ENCODE assay signal across 8 mouse cellular contexts in genomic region chr6:93717826-93718375, GRCm38 (mm10).
DNase-seq lines count a peak whose midpoint lies in the region; ATAC-seq and TF ChIP-seq lines count a peak whose summit lies in the region.

No protein-coding gene starts in this region.

- H3K27me3 ChIP-seq in kidney, embryonic 16.5 days (ENCODE audit: insufficient read depth, low read length) = no peaks in the 10 kb centered on the region
- peaks cover 9% of the 10 kb centered on the region for H3K27me3 ChIP-seq in embryonic facial prominence, embryonic 14.5 days (replicated peaks; ENCODE audit: control insufficient read depth, insufficient read depth, low read length)
- no peaks in the 10 kb centered on the region for H3K27me3 ChIP-seq in hindbrain, embryonic 13.5 days
- H3K27me3 ChIP-seq in midbrain, postnatal 0 days (ENCODE audit: insufficient read depth, low read length) = no peaks in the 10 kb centered on the region

- H3K36me3 ChIP-seq in kidney, embryonic 16.5 days (ENCODE audit: insufficient read depth, low read length) = no peaks in the 10 kb centered on the region
- no peaks in the 10 kb centered on the region for H3K36me3 ChIP-seq in embryonic facial prominence, embryonic 14.5 days (ENCODE audit: control insufficient read depth, insufficient read depth, low read length)
- H3K36me3 ChIP-seq in hindbrain, embryonic 13.5 days = no peaks in the 10 kb centered on the region
- H3K36me3 ChIP-seq in midbrain, postnatal 0 days (ENCODE audit: insufficient read depth, low read length) = no peaks in the 10 kb centered on the region

- no peak for TF ChIP-seq CTCF in midbrain, postnatal 0 days (IDR thresholded peaks at IDR 0.05)

- H3K9me3 ChIP-seq in kidney, embryonic 16.5 days (ENCODE audit: low read length) = no peaks in the 10 kb centered on the region
- H3K9me3 ChIP-seq in embryonic facial prominence, embryonic 14.5 days (ENCODE audit: control insufficient read depth, low read length) = no peaks in the 10 kb centered on the region
- H3K9me3 ChIP-seq in hindbrain, embryonic 13.5 days = no peaks in the 10 kb centered on the region
- no peaks in the 10 kb centered on the region for H3K9me3 ChIP-seq in midbrain, postnatal 0 days (ENCODE audit: low read length)

- no peak overlapping the region for H3K27ac ChIP-seq in kidney, embryonic 16.5 days (ENCODE audit: low read length)
- no peak overlapping the region for H3K27ac ChIP-seq in embryonic facial prominence, embryonic 14.5 days (replicated peaks; ENCODE audit: low read depth, low read length)
- no peak overlapping the region; the same call in 1 of the 2 replicates for H3K27ac ChIP-seq in hindbrain, embryonic 13.5 days
- peak overlapping the region; percentile 51; the same call in 1 of the 2 replicates for H3K27ac ChIP-seq in midbrain, postnatal 0 days (ENCODE audit: low read depth, low read length)

- H3K4me3 ChIP-seq in kidney, embryonic 16.5 days (ENCODE audit: low read length) = no peak overlapping the region
- H3K4me3 ChIP-seq in embryonic facial prominence, embryonic 14.5 days (ENCODE audit: low read depth, low read length) = no peak overlapping the region
- no peak overlapping the region for H3K4me3 ChIP-seq in hindbrain, embryonic 13.5 days
- peak overlapping the region; percentile 40 for H3K4me3 ChIP-seq in midbrain, postnatal 0 days (ENCODE audit: low read depth, low read length)

- peaks cover 32% of the 10 kb centered on the region for H3K4me1 ChIP-seq in kidney, embryonic 16.5 days (ENCODE audit: insufficient read depth, low read length)
- peaks cover 21% of the 10 kb centered on the region for H3K4me1 ChIP-seq in embryonic facial prominence, embryonic 14.5 days (ENCODE audit: control insufficient read depth, insufficient read depth, low read length)
- H3K4me1 ChIP-seq in hindbrain, embryonic 13.5 days (replicated peaks) = peaks cover 40% of the 10 kb centered on the region
- peaks cover 19% of the 10 kb centered on the region for H3K4me1 ChIP-seq in midbrain, postnatal 0 days (ENCODE audit: insufficient read depth, low read length)

- no peak overlapping the region for H3K9ac ChIP-seq in kidney, embryonic 16.5 days (replicated peaks; ENCODE audit: low read length)
- H3K9ac ChIP-seq in embryonic facial prominence, embryonic 14.5 days (ENCODE audit: low read depth, low read length) = no peak overlapping the region
- no peak overlapping the region for H3K9ac ChIP-seq in hindbrain, embryonic 13.5 days
- no peak overlapping the region; the same call in 1 of the 2 replicates for H3K9ac ChIP-seq in midbrain, postnatal 0 days (replicated peaks; ENCODE audit: low read length, poor library complexity, severe bottlenecking)

- no peak for ATAC-seq in kidney, embryonic 16.5 days (ENCODE audit: low FRiP score, low TSS enrichment)
- ATAC-seq in embryonic facial prominence, embryonic 14.5 days (ENCODE audit: low read depth) = no peak
- no peak for ATAC-seq in hindbrain, embryonic 13.5 days (ENCODE audit: low FRiP score)
- peak; percentile 59; the same call in 1 of the 2 replicates for ATAC-seq in midbrain, postnatal 0 days (ENCODE audit: low FRiP score)

- no peak for DNase-seq in kidney, postnatal 25 days
- DNase-seq in embryonic facial prominence, embryonic 14.5 days (ENCODE audit: low spot score) = no peak
- DNase-seq in midbrain, postnatal 0 days (ENCODE audit: low spot score) = no peak
- no peak for DNase-seq in thymus, postnatal 25 days
- DNase-seq in adrenal gland, postnatal 25 days = no peak
- DNase-seq in thymus, adult 18-20 months = no peak

- 36% methylated on average over 7 of the region's 7 CpGs for WGBS in kidney, embryonic 16.5 days
- WGBS in embryonic facial prominence, embryonic 14.5 days = 36% methylated on average over 7 of the region's 7 CpGs
- 34% methylated on average over 7 of the region's 7 CpGs for WGBS in hindbrain, embryonic 13.5 days
- WGBS in midbrain, postnatal 0 days = 32% methylated on average over 7 of the region's 7 CpGs

- peak overlapping the region; percentile 52; the same call in 1 of the 2 replicates for H3K4me2 ChIP-seq in kidney, embryonic 16.5 days (replicated peaks; ENCODE audit: low read depth, low read length)
- H3K4me2 ChIP-seq in embryonic facial prominence, embryonic 14.5 days (ENCODE audit: low read depth, low read length) = peak overlapping the region; percentile 53; the same call in 1 of the 2 replicates
- H3K4me2 ChIP-seq in hindbrain, embryonic 13.5 days = peak overlapping the region; percentile 57
- peak overlapping the region; percentile 67 for H3K4me2 ChIP-seq in midbrain, postnatal 0 days (ENCODE audit: low read depth, low read length, poor library complexity, severe bottlenecking)
